Mouse (Mus musculus): Measurements from ENCODE around the gene Sv2b.
"Not testable (repeated sequence)": the region's sequence is repeated elsewhere in the genome, so short reads cannot be mapped to it uniquely, and the experiment has no call there.

Sv2b gene

GRCm38 (mm10) chr7:75308457-75309312, at the start of gene Sv2b:
TSS of gene Sv2b (minus strand) at chr7:75309262.
- DNase-seq (ENCODE audit: low read depth): no peak

GRCm38 (mm10) chr7:75358284-75358851, 49.3 kb upstream of the Sv2b start:
- DNase-seq (ENCODE audit: low read depth): no peak

DNA sequence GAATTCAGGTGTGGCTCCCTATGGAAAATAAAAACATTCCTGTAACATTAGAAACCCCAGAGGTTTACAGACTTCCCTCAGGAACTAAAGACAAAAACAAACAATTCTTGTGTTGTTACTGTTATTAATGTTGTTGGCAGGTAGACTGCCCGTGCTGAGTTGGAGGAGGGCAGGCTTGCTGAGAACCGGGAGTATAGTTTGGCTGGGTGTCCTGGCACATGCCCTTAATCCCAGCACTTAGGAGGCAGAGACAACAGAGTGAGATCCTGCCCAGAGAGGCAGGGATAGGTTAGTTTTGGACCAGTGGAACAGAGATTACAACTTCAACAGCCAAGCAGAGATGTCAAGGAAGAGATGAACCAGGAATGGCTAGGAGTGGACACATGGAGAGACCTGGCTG, 46.5 kb upstream of the Sv2b start:
- no peak for DNase-seq (ENCODE audit: low read depth)

GRCm38 (mm10) chr7:75352777-75353374, 43.8 kb upstream of the Sv2b start:
- no peak for DNase-seq (ENCODE audit: low read depth)

GRCm38 (mm10) chr7:75350172-75350571, 41.1 kb upstream of the Sv2b start:
- DNase-seq (ENCODE audit: low read depth): no peak

GRCm38 (mm10) chr7:75332311-75332710, 23.2 kb upstream of the Sv2b start:
- no peak for DNase-seq (ENCODE audit: low read depth)

- no peak for DNase-seq (ENCODE audit: low read depth)
Observed at GRCm38 (mm10) chr7:75329740-75330142, 20.7 kb upstream of the Sv2b start.

- no peak for DNase-seq (ENCODE audit: low read depth)
Observed at GRCm38 (mm10) chr7:75328721-75329362, 19.8 kb upstream of the Sv2b start.

DNA sequence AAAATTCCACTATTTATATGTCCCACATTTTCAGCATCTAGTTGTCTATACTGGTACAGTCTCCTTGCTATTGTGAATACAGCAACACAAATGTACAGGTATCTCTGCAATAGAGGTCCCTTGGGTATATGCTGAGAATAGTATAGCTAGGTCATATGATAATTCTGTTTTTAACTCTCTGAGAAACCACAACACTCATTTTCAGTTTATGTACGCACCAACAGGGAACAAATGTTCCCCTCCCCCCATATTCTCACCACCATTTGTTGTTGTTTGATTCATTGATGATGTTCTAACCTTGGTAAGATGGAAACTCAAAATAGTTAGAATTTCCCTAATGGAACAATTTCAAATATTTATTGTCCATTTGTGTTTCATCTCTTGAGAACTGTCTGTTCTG, 16.2 kb upstream of the Sv2b start:
- DNase-seq (ENCODE audit: low read depth): no peak

GRCm38 (mm10) chr7:75322742-75323141, 13.7 kb upstream of the Sv2b start:
- DNase-seq (ENCODE audit: low read depth): not testable (repeated sequence)

- no peak for DNase-seq (ENCODE audit: low read depth)
Observed at GRCm38 (mm10) chr7:75320009-75320408, 10.9 kb upstream of the Sv2b start.

GRCm38 (mm10) chr7:75318320-75318719, 9.3 kb upstream of the Sv2b start:
- DNase-seq (ENCODE audit: low read depth): no peak

DNA sequence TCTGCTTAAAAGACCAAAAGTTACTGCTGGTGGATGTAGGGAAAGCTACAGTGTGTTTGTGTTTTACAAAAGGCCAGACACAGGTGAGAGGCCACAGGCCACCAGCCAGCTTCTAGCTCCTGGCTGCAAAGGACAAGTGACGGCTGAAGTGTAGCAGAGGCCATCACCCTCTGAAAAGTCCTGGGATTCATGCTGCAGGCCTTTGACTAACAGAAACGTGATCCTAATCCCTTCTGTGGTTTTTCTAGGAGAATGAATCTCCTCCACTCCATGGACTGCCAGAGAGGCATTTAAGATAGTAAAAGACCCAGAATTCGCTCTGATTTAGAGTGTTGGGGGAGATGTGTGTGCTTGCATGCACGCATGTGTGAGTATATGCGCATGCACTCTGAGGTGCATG, 5.8 kb upstream of the Sv2b start:
- DNase-seq (ENCODE audit: low read depth): no peak

- no peak for DNase-seq (ENCODE audit: low read depth)
Observed at GRCm38 (mm10) chr7:75309570-75309969, 508 bp upstream of the Sv2b start.

DNA sequence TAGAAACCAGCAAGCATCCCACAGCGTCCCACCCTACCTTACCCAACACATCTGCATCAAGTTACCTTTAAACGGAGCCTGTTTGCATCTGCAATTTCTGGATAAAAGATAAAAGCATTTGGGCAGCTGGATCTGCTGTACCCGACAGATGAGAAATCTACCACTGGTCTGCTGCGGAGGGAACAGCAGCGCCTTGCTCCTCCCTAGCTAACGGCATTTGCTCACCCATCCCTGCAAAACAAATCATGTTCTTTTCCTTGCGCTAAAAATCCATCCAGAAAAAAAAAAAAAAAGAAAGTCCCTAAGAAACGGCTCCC, 964 bp downstream of the Sv2b start:
- no peak for DNase-seq (ENCODE audit: low read depth)

DNA sequence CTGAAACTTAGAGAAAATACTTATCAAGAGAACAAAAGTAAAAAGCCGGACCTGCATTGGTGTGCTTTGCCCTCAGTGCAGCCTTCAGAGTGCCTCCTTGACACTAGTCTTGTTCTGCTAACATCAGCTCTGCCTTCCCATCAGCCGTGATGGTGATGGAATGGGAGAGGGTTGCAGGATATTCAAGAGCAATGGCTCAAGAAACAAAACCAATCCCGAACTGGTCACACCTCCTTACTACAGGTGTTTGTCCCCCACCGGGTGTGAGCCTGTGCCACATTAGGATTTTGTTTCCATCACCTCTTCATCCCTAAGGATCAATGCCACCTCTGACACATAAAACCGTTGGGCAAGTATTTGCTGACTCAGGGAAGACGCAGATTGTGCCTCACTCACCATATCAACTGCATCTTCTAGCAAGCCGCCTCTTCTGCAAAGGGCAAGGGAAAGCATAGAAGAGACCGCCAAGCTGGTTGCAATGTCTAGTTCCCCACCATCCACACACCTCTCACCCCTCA, 1.4 kb downstream of the Sv2b start:
- DNase-seq (ENCODE audit: low read depth): no peak

DNA sequence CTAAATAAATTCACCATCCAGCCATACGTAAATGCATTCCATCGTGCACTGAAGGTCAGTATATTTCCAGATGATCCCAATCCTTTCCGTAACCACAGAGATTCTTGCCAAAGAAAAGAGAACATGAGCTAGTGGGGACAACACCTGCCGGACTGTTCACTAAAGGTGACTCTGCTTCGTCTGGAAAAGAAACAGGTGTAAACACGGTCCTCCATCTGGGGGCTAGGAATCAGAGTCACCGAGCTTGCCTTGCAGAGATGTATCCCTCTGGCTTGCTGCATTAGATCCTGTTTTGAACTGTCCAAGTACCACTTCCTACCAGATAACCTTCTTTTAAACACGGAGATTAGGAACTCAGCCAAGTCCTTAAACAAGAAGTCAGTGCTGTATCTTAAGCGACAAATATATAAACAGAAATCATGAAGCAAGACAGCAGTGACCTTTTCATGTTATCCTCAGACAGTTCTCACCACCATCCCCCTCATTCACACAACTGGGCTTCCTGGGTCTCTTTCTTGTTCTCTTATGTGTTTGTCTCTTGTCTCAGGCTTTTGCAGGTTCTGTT, 3.1 kb downstream of the Sv2b start:
- no peak for DNase-seq (ENCODE audit: low read depth)

- no peak for DNase-seq (ENCODE audit: low read depth)
Observed at GRCm38 (mm10) chr7:75302523-75303215, 6.4 kb downstream of the Sv2b start.

GRCm38 (mm10) chr7:75299245-75299644, 9.8 kb downstream of the Sv2b start:
- DNase-seq (ENCODE audit: low read depth): no peak

- DNase-seq (ENCODE audit: low read depth): no peak
Observed at GRCm38 (mm10) chr7:75296688-75297119, 12.4 kb downstream of the Sv2b start.

DNA sequence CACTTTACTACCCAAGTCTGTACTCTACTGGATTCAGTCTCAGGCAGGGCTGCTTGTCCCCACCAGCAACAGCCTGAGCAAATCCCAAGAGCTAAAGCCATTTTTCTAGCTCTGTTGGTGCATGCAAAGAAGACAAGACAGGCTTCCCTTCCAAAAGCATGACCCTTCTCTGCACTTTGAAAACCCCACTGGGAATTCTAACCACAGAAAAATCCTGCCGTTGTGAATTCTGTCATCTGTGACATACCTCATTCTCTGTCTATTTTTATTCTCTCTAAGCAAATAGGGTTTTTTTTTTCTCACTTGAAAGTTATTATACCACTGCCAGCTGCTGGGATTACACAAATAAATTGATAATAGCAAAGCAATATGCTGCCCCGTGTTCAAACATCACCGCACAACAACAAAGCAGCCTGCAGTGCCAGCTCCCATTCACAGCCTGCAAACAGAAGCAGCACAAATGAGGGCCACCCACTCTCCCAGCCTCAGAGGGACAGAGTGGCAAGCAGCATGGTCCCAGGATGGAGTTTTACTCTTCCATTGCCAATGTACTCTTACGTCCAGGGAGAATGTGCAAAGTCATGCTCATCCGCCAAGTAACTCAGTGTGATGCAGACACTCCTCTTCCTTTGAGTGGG, 13.7 kb downstream of the Sv2b start:
- DNase-seq (ENCODE audit: low read depth): no peak
